Mouse (Mus musculus) liver, adult 2 months (tissue): ENCODE data around the gene Ak5.

Experiments used
- CTCF ChIP-seq: fragments of 200-500 bp; IDR thresholded peaks from 2 replicates; pipeline ENCODE4 v1.5.1; 2011; ENCODE audit warnings: low read depth, low read length, control low read depth
- POLR2A ChIP-seq: fragments of 200-500 bp; IDR thresholded peaks from 2 replicates; pipeline ENCODE4 v1.6.1; 2011; ENCODE audit warnings: low read length, control low read depth; ENCODE audit not compliant: insufficient read depth; ENCODE audit errors: extremely low read depth

GRCm38 (mm10) chr3:152435590-152435989 lies 232.6 kb downstream of the Ak5 start:
- TF ChIP-seq CTCF (no peak), POLR2A (no peak)
